Mouse (Mus musculus) neural tube, embryonic 14.5 days (tissue): ENCODE results near the gene Pde1a. TPM values are rescaled to one million over a fixed set of nuclear protein-coding genes. Genes with fewer than 3 reads are reported as not detected.

Source experiments
- ATAC-seq: fragments of 200-750 bp; cut with Nextera tagmentation; 2 replicates; pipeline ENCODE4 v1.8.0; 2017; ENCODE audit warnings: low read depth, mild to moderate bottlenecking, moderate TSS enrichment, moderate library complexity
- H3K27ac ChIP-seq: fragments of 300-500 bp; sonication (generic); 2 replicates; pipeline ENCODE4 v1.5.1; 2014; ENCODE audit warnings: low read depth, mild to moderate bottlenecking, control low read depth, low read length, moderate library complexity, mixed read lengths
- H3K27me3 ChIP-seq: fragments of 300-500 bp; sonication (generic); 2 replicates; pipeline ENCODE4 v1.6.1; 2014; ENCODE audit warnings: low read length; ENCODE audit not compliant: control insufficient read depth, insufficient read depth
- H3K36me3 ChIP-seq: fragments of 300-500 bp; sonication (generic); 2 replicates; pipeline ENCODE4 v1.6.1; 2014; ENCODE audit warnings: low read length, mixed read lengths; ENCODE audit not compliant: control insufficient read depth, insufficient read depth
- H3K4me1 ChIP-seq: fragments of 300-500 bp; sonication (generic); 2 replicates; pipeline ENCODE4 v1.6.1; 2014; ENCODE audit warnings: low read length; ENCODE audit not compliant: control insufficient read depth, insufficient read depth
- H3K4me2 ChIP-seq: fragments of 300-500 bp; sonication (generic); 2 replicates; pipeline ENCODE4 v1.6.1; 2014; ENCODE audit warnings: mild to moderate bottlenecking, low read depth, low read length, control low read depth
- H3K4me3 ChIP-seq: fragments of 300-500 bp; sonication (generic); 2 replicates; pipeline ENCODE4 v1.5.1; 2014; ENCODE audit warnings: low read depth, low read length, control low read depth, mixed read lengths
- H3K9ac ChIP-seq: fragments of 300-500 bp; sonication (generic); replicated peaks from 2 replicates; pipeline ENCODE4 v1.6.1; 2014; ENCODE audit warnings: low read depth, mild to moderate bottlenecking, control low read depth, low read length, mixed read lengths
- H3K9me3 ChIP-seq: fragments of 300-500 bp; sonication (generic); 2 replicates; pipeline ENCODE4 v1.6.1; 2016; ENCODE audit warnings: low read length; ENCODE audit not compliant: control insufficient read depth
- WGBS: fragments of 180-500 bp; shearing (Covaris S2); extraction: QIAGEN DNeasy Blood & Tissue Kit; methylation state at CpG from one replicate; pipeline ENCODE4 v1.1.7; 2014; 5-methylcytosine and 5-hydroxymethylcytosine counted together
- polyA plus RNA-seq: library from polyadenylated mRNA; unstranded; fragments of >200 nt; fragmentation: Nextera tagmentation; extraction: Ambion mirVana; gene quantifications from 2 replicates; pipeline ENCODE4 v1.2.1, GENCODE M21; 2014

Gene Pde1a
- polyA plus RNA-seq, 1 experiment from 2014 or later, result 12.9 TPM

- Histone ChIP-seq H3K36me3 (no peaks in the 10 kb centered on the region), H3K4me2 (no peak overlapping the region), H3K4me1 (no peaks in the 10 kb centered on the region), H3K27me3 (no peaks in the 10 kb centered on the region), H3K27ac (no peak overlapping the region), H3K9me3 (no peaks in the 10 kb centered on the region), H3K9ac (no peak overlapping the region), H3K4me3 (no peak overlapping the region)
- ATAC-seq, result no peak
- WGBS, result 81% methylated on average over 6 of the region's 6 CpGs
These were observed 290.2 kb downstream of the Pde1a start for GRCm38 (mm10) chr2:79839090-79839489.

- Histone ChIP-seq H3K36me3 (no peaks in the 10 kb centered on the region), H3K9me3 (no peaks in the 10 kb centered on the region), H3K4me3 (no peak overlapping the region), H3K4me1 (no peaks in the 10 kb centered on the region), H3K9ac (no peak overlapping the region), H3K27me3 (no peaks in the 10 kb centered on the region), H3K4me2 (no peak overlapping the region), H3K27ac (no peak overlapping the region)
- ATAC-seq, result no peak
- WGBS, result 71% methylated on average over 4 of the region's 4 CpGs
These were observed 303.4 kb downstream of the Pde1a start for GRCm38 (mm10) chr2:79825853-79826252.

- H3K4me1 ChIP-seq, result no peaks in the 10 kb centered on the region
- no peak overlapping the region for H3K4me2 ChIP-seq
- no peak overlapping the region for H3K9ac ChIP-seq
- ATAC-seq, result 0 out of 2 replicates have a peak, but pooled peaks have one; percentile 65
- no peaks in the 10 kb centered on the region for H3K36me3 ChIP-seq
- 58% methylated on average over 3 of the region's 3 CpGs for WGBS
- H3K27me3 ChIP-seq, result no peaks in the 10 kb centered on the region
- no peak overlapping the region for H3K4me3 ChIP-seq
- H3K9me3 ChIP-seq, result no peaks in the 10 kb centered on the region
- no peak overlapping the region for H3K27ac ChIP-seq
These were observed 309.7 kb downstream of the Pde1a start for GRCm38 (mm10) chr2:79819543-79819942.

DNA sequence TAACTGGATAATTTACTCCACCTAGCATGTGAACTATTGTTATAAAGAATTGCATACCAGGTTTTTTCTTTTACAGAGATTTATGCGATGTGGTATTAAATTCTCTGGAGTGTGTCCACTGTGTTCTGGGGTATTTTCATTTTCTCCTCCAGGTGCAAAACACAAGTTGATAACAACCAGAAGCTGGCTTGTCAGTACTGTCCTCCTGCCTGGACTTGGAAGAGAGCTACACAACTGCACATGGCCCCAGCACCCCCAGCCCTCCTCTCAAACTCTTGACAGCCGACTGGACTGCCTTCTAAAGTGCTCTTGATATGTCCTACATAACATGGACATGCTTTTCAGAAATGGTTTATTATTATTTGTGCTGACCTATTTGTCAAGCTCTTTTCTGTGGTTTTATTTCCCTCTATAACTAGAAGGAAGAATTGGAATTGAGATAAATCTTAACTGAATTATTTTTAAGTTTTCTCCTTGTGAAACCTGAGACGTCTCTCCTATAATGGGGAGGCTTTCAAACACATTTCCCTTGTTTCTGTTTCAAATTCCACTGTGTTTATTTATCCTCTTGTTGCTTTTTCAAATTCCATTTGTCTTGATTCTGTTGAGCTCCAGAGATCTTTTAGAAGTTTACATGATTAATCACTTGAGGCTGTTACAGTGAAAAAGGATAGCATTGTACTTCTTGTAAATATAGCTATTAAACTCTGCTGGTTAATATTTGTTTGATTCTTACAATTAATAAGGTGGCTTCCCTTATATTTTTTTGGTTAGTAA is 313.4 kb downstream of the Pde1a start:
- Histone ChIP-seq H3K27ac (no peak overlapping the region), H3K4me3 (no peak overlapping the region), H3K36me3 (no peaks in the 10 kb centered on the region), H3K4me2 (no peak overlapping the region), H3K9ac (no peak overlapping the region), H3K27me3 (no peaks in the 10 kb centered on the region), H3K4me1 (no peaks in the 10 kb centered on the region), H3K9me3 (no peaks in the 10 kb centered on the region)
- 68% methylated on average over 3 of the region's 3 CpGs for WGBS
- ATAC-seq, result no peak

- H3K27ac ChIP-seq, result no peak overlapping the region
- peak; percentile 60; the same call in 1 of the 2 replicates for ATAC-seq
- 13% methylated on average over 7 of the region's 7 CpGs for WGBS
These were observed 330.6 kb downstream of the Pde1a start for GRCm38 (mm10) chr2:79798627-79799026.

GRCm38 (mm10) chr2:79797444-79797843 is 331.8 kb downstream of the Pde1a start:
- no peaks in the 10 kb centered on the region for H3K4me1 ChIP-seq
- ATAC-seq, result no peak
- WGBS, result 63% methylated on average over 2 of the region's 2 CpGs

More at GRCm38 (mm10) chr2:79798627-79799026, 330.6 kb downstream of the Pde1a start:
- Histone ChIP-seq H3K4me1 (no peaks in the 10 kb centered on the region), H3K27me3 (no peaks in the 10 kb centered on the region), H3K9me3 (no peaks in the 10 kb centered on the region), H3K4me2 (no peak overlapping the region), H3K36me3 (no peaks in the 10 kb centered on the region), H3K9ac (no peak overlapping the region), H3K4me3 (no peak overlapping the region)

GRCm38 (mm10) chr2:79793186-79793585 is 336.1 kb downstream of the Pde1a start:
- Histone ChIP-seq H3K9ac (no peak overlapping the region), H3K9me3 (no peaks in the 10 kb centered on the region), H3K4me1 (no peaks in the 10 kb centered on the region), H3K36me3 (no peaks in the 10 kb centered on the region), H3K4me3 (no peak overlapping the region), H3K27ac (no peak overlapping the region), H3K27me3 (no peaks in the 10 kb centered on the region), H3K4me2 (no peak overlapping the region)
- WGBS, result 78% methylated on average over 2 of the region's 2 CpGs
- no peak for ATAC-seq

More at GRCm38 (mm10) chr2:79797444-79797843, 331.8 kb downstream of the Pde1a start:
- no peak overlapping the region for H3K4me2 ChIP-seq
- H3K9me3 ChIP-seq, result no peaks in the 10 kb centered on the region
- H3K36me3 ChIP-seq, result no peaks in the 10 kb centered on the region
- no peak overlapping the region for H3K9ac ChIP-seq
- no peak overlapping the region for H3K4me3 ChIP-seq
- no peaks in the 10 kb centered on the region for H3K27me3 ChIP-seq
- H3K27ac ChIP-seq, result no peak overlapping the region

DNA sequence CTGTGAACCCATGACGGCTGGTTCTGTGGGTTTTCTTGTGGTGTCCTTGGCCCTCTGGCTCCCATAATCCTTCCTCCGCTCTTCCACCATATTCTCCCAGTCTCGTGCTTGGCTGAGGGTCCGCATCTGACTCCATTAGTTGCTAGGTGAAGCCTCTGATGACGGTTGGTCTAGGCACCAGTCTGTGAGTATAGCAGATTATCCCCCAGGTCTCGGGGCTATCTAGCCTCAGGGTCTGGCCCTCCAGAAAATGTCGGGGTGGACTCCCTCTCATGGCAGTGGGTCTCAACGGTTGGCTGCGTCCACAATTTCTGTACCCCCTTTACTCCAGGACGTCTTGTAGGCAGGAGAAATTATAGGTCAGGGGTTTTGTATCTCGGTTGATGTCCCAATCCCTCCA is 342.8 kb downstream of the Pde1a start:
- H3K9me3 ChIP-seq, result no peaks in the 10 kb centered on the region
- H3K4me2 ChIP-seq, result no peak overlapping the region
- no peak overlapping the region for H3K9ac ChIP-seq
- no peak overlapping the region for H3K4me3 ChIP-seq
- no peak overlapping the region for H3K27ac ChIP-seq
- H3K36me3 ChIP-seq, result no peaks in the 10 kb centered on the region
- H3K27me3 ChIP-seq, result no peaks in the 10 kb centered on the region
- WGBS, result 93% methylated on average over 11 of the region's 11 CpGs
- no peak for ATAC-seq
- H3K4me1 ChIP-seq, result no peaks in the 10 kb centered on the region

GRCm38 (mm10) chr2:79785541-79786134 is 343.6 kb downstream of the Pde1a start:
- no peak for ATAC-seq
- Histone ChIP-seq H3K4me1 (no peaks in the 10 kb centered on the region), H3K4me3 (no peak overlapping the region), H3K36me3 (no peaks in the 10 kb centered on the region), H3K27ac (no peak overlapping the region), H3K9me3 (no peaks in the 10 kb centered on the region), H3K27me3 (no peaks in the 10 kb centered on the region), H3K4me2 (no peak overlapping the region), H3K9ac (no peak overlapping the region)
- WGBS, result 67% methylated on average over 8 of the region's 8 CpGs
